Mouse (Mus musculus) small intestine, adult 2 months (tissue): ENCODE data around the gene Best1.

ENCODE experiments used
- CTCF ChIP-seq: fragments of 200-500 bp; IDR thresholded peaks from 2 replicates; pipeline ENCODE4 v1.5.1; 2012; ENCODE audit warnings: low read depth, mild to moderate bottlenecking, control low read depth, inconsistent platforms, low read length, moderate library complexity, mixed read lengths; ENCODE audit not compliant: insufficient replicate concordance, insufficient read length; ENCODE audit errors: extremely low read depth
- POLR2A ChIP-seq: fragments of 200-500 bp; IDR thresholded peaks from 2 replicates; pipeline ENCODE4 v1.6.1; 2012; ENCODE audit warnings: low read depth, mild to moderate bottlenecking, control low read depth, inconsistent platforms, low read length, moderate library complexity

DNA sequence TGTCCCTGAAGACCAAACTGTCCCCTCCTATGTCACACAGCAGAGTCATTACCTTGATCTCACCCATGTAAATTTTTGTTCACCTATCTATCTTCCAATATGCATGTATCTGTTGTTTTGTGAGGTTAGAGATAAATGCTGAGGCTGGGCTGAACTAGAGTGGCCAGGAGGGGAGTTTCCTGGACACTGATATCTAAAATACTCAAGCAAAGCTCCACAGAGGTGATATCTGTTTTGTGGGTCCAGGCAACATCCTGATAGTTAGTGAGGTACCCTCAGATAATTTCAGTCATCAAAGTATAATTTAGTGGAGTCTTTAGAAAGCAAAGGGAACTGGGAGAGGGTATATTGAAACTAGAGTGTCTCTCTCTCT is 11.6 kb downstream of the Best1 start:
- no peak for TF ChIP-seq POLR2A
- TF ChIP-seq CTCF, result no peak
